Mouse (Mus musculus) mouse trophoblast stem cell (cell line): ENCODE data around the gene Atad2b.
"Not testable (repeated sequence)": the region's sequence is repeated elsewhere in the genome, so short reads cannot be mapped to it uniquely, and the experiment has no call there.

ENCODE experiments used
- in situ Hi-C, 2 experiments: fragments of 300-500 bp; cut with MseI, MboI; formaldehyde crosslinking; loops; 2 replicates in 1 of 2; 3 replicates in 1 of 2; pipeline ENCODE4 v1.15.1; 2025

The Atad2b gene

DNA sequence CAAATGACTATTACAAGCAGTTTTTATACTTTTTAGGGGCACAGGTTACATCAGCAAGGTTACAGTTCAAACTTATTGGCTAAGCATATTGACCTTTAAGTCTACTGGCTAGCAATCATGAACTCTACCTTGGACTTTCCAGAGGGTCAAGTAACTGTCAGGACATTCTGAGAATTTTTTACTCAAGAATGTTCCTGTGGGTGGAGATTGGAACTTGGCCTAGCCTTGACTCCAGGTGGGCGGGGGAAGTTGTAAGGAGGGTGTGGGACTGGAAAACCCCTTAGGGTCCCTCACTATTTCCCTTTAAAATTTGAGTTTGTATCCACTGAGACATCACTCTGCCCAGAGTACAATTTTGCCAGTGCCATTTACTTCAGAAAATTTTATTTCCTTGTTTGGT lies 6.7 kb upstream of the Atad2b start:
- in situ Hi-C loops, result not testable (repeated sequence)

DNA sequence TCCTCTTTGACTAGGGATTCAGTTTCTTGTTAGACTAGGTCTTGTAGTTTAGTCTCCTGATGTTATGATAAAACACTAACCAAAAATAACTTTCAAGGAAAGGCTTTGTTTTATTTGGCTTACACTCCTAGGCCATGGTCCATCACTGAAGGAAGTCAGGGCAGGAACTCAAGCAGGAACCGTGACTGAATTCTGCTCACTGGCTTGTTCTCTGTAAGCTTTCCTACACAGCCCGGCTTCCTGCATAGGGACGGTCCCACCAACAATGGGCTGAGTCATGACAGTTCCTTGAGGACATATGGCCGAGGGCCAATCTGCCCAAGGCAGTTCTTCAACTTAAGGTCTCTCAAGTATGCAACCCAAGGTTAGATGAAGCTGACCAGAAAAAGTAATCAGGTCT lies 5.4 kb upstream of the Atad2b start:
- in situ Hi-C loops, result no loop called here

DNA sequence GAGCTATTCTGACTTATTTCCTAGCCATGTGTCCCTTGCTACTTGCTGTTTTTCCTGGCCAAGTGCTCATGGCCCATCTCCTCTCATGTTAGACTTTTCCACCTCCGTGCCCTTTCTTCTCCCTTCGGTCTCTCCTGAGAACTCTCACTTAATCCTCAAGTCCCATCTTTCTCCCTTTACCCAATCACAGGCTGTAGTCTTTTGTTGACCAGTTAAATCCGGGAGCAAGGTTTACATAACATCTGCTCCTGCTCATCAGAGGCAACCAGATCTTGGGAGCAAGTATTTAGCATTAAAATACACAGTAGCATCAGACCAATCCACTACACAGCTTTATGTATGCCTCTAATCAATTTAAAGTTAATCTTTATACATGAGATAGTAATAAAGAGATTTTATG lies 2.7 kb upstream of the Atad2b start:
- in situ Hi-C loops, result no loop called here

DNA sequence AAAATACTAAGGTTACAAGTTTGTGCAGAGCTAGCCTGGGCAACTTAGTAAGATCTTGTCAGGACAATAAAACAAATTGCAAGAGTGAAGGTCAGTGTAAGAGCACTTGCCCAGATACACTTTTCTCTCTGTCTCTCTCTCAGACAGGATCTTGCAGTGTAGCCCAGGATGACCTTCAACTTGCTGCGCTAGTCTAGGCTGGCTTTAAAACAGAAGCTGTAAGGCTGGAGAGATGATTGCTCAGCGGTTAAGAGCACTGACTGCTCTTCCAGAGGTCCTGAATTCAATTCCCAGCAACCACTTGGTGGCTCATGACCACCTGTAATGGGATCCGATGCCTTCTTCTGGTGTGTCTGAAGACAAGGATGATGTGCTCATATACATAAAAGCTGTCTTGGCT lies 2.2 kb upstream of the Atad2b start:
- in situ Hi-C loops, result no loop called here

DNA sequence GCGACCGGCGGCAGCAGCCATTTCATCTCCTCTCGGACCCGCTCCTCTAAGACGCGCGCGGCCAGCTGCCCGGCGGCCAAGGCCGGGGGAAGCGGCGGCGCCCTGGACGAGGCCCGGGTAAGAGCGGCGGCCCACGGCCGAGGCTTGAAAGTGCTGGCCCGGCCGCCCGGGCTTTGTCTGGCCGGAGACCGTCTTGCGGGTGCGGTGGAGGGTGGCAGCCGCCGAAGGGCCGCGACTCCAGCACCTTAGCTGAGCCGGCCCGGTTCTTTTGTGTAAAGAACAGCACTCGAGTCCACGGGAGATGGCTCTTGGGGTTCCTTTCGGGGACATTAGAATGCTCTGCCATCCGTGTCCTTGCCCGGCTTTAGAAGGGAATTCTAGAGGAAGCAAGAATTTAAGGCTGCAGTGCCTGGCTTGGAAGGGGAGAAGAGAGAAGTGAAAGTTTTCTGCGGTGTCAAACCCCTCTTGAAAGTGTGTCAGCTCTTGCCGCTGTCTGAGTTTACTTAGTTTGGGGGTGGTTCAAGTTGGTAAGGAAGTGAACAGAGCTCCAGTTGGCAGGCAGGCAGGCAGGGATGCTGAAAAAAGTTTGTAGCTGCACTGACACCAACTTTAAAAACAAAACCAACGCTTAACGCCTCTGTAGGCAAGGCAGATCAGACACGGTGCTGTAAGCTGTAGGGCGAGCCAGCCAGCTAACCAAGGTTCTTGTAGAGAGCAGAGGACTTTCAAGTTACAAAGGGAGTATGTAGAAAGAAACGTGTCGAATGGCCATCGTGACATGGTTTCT lies 845 bp downstream of the Atad2b start:
- in situ Hi-C loops, result no loop called here

DNA sequence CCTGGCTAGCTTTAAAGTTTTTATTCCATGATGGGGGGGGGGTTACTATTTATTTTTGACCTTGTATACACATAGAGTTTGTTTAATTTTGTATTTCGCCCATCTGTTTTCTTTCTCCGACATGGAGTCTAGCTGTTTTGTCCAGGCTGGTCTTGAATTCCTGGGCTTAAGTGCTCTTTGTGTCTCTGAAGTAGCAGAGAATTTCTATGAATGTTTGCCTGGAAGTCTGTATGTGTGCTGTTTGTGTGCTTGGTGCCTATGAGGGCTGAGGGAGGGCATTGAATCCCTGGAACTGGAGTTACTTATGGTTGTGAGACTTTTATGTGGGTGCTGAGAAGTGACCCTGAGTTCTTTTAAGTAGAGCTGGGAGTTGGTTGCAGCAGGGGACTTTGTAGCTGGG lies 11.0 kb downstream of the Atad2b start:
- in situ Hi-C loops, result no loop called here

DNA sequence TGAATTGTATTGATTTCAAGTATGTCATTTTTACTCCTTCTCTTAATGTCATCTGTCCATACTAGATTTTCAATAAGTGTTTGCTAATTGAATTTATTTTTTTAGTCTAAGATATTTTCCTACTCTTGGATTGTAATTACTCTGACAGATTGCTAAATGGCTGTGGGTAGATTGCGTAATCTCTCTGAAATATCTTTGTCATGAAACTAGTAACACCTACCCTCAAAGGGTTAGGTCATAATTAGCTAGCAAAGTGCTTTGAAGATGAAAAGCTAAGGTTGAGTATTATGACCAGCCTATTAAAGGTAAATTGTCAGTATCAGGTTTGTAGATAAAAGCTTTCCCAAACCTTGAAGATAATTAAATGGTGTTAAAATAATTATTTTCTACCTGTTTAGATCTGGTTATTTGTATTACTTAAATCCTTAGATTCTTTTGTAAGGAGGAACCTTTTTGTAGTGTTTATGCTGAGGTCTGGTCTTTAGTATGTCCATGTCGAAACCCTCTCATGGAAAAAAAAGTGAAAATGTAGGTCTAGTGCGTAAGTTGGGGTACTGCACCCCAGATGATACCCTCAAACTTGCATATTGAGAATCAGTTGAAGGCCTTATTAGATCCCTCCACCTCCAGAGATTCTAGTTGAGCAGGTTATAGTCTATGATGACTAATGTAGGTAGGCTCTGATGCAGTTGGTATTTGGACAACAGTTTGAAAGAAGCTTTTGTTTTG lies 13.8 kb downstream of the Atad2b start:
- in situ Hi-C loops, result no loop called here

DNA sequence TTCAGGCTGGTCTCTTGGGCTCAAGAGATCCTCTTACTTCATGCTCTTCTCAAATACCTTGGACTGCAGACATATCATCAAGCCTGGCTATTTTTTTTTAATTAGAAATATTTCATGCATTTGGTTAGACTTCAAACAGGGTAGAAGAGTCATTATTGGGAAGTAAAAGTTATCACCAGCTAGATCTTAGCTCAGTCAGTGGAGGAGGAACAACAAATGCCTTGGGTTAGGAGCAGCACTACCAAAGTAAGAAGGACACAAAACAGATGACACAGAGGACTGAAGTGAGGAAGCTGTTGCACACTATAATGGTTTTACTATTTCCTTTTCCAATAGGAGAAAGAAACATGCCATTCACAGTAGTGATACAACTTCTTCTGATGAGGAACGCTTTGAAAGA lies 35.1 kb downstream of the Atad2b start:
- in situ Hi-C loops, result no loop called here

DNA sequence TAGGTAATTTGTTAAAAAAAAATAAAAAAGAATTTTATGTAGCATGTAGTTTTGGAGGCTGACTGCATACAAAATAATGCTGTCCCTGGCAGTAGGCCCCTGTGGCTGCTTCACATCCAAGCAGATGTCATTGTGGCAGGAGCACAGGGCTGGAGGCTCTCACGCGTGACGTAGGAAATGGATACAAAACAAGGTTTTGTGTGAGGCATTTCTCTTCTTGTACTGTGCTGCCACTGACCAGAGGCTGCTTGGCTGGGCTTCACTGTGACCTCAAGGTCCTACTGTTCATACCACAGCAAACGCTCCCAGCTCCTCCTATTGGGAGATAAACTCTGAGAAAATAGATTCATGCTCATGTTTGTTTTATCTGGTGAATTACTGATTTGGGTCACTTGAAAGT lies 36.0 kb downstream of the Atad2b start:
- in situ Hi-C loops, result no loop called here

DNA sequence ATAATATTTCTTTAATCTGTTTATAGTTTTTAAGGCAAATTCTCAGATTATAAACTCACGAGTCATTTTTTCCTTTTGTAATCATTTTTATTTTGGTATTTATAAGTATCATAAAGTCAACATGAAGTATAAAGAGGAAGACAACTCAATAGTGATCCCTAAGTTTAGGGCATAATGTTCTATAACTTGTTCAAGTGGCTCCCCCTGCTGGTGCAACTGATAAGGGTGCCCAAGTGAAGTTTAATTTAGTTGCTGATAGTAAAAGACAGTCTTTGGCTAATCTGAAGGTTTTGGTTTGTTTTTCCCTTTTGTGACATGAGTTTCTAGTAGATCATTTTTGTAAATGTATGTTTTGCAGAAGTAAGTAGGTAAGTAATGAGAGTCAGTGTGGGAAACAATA lies 55.8 kb downstream of the Atad2b start:
- in situ Hi-C loops, result no loop called here

DNA sequence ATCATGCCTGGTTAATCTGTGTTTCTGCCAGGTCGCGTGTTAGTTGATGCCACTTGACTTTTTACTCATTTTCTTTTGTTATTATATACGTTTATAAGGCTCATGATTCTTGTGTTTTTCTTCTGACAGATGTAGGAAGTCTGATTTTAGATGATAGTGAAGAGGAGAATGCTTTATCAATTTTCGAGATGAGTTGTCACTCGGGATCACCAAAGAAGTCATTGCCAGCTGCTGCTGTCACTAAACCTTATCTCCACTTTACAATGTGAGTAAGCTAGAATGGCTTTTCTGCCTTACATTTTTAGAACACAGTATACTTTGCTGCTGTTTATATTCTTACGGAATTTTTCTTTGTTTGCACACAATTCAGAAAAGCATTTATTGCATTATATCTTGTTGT lies 61.2 kb downstream of the Atad2b start:
- in situ Hi-C loops, result no loop called here

DNA sequence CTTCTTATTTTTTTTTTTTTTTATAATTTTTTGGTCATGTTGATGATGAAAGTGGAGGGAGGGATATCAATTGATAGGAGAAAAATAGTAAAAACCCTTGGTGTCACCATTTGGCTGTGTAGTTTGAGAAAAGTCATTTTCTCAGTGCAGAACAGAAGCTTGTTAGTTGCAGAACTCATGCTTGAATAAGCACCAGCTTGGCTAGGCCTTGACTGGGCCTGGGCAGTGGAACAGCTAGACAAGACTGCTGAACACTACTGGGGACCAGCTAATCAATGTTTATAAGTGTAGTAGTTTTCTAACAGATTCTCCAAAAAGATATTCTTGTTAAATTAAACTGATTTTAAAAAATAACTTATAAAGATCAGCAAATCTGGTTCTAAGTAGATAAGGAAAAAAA lies 79.8 kb downstream of the Atad2b start:
- in situ Hi-C loops, result no loop called here

DNA sequence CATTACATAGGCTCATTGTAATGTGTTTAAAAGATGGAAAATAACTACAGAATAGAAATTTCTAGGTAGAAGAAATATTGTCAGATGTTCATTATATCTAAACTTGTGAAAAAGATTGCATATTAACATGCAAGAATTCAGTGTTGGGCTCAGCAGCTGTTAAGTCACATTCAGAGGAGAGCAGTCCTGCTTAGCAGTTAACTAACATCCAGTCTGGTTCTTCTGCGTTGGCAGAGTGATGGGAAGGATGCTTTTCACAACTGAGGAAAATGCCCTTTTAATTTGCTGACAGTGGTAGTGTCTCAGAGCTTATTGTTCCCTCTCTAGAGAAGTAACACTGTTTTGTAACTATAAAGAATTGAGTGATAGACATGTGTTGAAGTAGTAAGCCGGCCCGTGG lies 88.2 kb downstream of the Atad2b start:
- in situ Hi-C loops, result no loop called here

DNA sequence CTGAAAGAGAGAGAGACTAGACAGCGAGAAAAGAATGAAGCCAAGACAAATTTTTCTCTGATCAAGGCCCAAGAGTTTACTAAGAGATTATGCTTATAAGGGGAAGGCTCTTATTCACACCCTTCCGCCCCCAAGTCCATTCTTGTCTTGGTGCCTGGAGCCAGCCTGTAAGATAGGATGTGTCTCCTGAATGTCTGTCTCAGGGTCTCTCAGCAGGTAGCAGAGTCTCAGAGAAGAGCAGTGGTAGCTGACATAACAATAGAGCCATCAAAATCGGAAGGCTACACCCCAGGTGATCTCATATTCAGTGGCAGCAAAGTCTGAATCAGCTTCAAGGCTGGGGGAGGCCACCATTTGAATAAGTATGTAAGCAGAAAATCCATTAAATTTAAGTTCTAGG lies 88.6 kb downstream of the Atad2b start:
- in situ Hi-C loops, result not testable (repeated sequence)

DNA sequence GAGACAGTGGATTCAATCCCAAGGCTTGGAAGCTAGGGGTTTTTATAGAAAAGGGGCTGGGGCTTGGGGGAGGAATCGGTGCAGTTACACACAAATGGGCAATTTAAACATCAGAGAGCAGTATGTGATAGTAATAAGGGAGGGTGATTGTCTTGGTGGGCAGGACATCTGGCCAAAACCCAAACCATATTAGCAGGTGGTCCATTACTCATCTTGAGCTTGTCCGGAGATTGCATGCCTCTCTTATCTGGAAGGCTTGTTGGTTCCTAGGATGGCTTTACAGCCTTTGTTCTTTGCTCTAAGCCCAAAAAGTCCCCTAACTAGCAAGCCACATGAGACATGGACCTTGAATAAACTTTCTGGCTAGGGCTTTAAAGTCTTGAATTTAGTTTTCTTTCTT lies 91.5 kb downstream of the Atad2b start:
- in situ Hi-C loops, result not testable (repeated sequence)

DNA sequence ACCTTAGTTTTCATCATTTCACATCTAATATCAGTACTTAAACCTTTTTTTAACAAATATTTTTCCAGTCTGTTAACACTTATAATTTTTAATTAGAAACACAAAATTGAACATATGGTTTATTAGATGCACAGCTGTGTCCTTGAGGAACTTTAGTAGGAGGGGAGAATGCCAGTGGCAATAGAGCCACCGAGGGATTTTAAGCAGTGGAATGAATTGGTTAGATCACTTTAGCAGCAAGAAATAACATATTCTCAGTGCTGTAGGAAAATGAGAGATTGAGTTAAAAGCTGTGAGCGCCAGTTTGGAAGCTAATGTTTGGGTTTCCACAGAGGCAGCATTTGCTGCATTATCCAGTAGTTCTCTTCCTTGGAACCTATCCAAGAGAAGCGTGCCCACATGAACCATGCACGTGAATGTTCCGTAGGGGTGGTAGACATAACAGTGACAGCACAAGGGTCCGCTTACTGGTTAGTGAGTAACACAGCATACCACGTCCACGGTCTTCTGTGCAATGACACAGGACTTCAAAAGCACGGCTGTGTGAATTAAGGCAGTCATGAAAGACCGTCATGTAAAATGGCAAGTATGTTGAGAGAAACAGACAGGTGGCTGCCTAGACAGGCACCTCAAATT lies 108.2 kb downstream of the Atad2b start:
- in situ Hi-C loops, result no loop called here

DNA sequence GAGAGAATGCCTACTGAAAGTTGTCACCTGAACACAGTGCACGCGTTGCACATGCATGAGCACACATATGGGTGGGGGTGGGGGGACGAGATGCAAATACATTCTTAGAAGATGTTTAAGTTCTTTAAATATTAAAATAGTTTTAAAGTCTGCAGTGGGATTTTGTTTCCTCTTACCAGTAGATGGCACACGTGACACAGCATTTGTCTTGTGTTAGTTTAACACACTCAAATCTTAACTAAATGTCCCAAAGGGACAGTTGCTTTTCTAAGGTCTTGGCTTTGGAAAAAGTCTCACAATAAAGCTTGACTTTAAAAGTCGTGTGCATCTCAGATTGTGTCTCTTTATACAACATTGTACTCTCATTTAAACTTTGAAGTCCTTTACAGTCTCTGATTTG lies 111.9 kb downstream of the Atad2b start:
- in situ Hi-C loops, result no loop called here

DNA sequence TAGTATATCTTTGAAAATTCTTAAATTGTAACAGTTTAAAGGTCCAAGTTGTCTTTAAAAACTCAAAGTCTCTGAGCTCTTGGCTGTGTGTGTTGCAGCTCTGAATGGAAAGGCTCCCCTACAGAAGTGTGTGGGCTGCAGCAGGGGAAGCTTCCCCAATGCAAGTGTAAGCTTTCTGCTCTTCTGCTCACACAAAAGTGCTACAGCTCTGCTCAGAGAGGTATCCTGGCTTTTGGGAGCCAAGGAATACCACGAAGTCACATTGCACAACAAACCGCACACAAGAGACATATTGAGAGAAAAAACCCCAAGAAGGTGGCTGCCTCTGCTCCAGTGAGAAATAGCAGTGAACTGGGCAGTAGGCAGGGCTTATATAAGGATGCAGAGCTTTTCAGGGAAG lies 120.9 kb downstream of the Atad2b start:
- in situ Hi-C loops, result no loop called here

DNA sequence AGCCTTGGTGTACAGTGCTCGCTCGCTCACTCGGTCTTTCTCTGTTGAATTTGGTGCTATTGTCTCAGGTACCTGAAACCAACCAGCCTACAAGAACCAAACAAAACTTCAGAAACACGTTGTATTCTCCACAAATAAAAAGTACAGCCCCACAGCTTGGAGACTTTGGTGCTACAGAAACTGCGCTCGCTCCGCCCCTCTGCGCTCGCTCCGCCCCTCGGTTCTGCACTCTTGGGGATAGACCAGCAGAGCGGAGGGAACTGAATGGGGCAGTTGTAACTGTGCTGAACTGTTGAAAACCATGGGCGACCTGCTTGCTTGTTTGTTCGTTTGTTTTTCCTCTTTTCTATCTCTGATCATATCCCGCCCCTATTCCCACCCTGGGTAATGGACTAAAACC lies 127.0 kb downstream of the Atad2b start:
- in situ Hi-C loops, result no loop called here

DNA sequence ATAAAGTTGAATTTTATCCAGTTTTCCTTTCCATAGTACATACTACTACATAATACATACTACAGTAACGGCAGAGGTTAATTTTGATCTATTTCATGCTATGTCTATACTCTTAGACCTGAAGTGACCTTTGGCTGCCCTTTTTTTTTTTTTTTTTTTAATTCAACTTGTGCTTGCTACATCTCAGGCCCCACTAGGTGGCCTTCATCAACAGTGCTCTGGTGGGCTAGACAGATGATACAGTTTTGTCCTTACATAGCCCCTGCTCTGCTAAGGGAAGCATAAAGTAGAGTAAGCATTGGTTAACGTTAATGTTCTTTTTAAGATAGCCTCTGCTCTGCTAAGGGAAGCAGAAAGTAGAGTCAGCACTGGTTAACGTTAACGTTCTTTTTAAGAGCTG lies 131.0 kb downstream of the Atad2b start:
- in situ Hi-C loops, result no loop called here

DNA sequence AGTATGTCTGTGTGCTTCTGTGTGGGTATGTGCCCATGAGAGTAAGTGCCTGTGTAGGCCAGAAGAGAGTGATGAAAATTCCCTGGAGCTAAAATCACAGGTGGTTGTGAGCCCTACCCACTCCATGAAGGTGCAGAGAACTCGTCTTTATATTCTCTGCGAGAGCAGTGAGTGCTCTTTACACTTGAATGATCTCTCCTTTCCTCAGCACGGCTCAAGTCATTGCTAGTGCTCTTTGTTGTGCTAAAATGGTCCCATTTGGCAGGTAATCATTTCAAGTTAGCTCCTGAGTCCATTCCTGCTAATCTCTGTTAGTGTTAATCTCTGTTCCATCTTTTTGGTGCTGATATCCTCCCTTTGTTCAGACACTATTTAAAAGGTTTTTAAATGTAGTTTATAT lies 150.4 kb downstream of the Atad2b start:
- in situ Hi-C loops, result no loop called here

DNA sequence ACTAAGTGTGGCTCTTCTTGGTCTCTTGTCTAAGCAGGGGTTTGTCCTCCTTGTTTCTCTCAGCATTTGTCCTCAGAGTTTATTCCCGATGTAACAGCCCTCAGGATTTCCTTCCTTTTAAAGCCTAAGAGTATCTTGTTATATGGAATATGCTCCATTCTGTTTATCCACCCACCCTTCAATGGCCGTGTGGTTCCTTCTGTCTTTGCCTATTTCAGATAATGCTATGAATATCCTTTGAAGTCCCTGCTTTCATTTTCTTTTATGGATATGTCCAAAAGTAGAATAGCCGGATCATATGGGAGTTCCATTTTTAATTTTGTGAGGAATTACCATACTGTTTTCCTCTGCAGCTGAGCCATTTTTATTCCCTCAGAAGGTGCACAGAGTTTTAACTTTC lies 153.0 kb downstream of the Atad2b start:
- in situ Hi-C loops, result no loop called here

DNA sequence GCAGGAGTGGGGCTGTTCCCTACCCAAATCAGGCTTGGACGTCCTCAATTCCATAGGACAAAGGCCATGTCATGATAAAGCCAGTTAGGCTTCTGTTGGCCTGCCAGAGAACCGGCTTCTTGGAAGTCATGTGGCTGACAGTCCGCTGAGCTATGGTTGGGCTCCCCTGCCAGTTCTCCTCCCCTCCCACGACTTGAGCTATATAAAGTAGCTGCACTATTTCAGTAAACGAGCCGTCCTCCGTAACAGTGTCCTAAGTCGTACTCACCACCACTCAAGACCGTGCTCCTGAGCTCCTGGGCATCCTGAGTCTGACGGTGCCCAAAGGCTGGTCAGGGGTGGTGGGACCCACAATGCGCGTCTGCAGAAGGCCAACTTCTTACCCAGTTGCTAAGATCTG lies 156.0 kb downstream of the Atad2b start:
- in situ Hi-C loops, result no loop called here
